Mouse (Mus musculus) liver, adult (tissue): ENCODE measurements around the gene Gm5891.
"Not testable (repeated sequence)": the region's sequence is repeated elsewhere in the genome, so short reads cannot be mapped to it uniquely, and the experiment has no call there.

Experiments used
- GATA4 ChIP-seq: IDR thresholded peaks from 2 replicates; pipeline ENCODE4 v1.6.1; 2014; ENCODE audit warnings: mild to moderate bottlenecking, low read length; ENCODE audit not compliant: insufficient replicate concordance

Gene Gm5891

GRCm38 (mm10) chr7:21921191-21921590 lies at the start of gene Gm5891:
TSS of gene Gm5891 (minus strand) at chr7:21921291.
- not testable (repeated sequence) for TF ChIP-seq GATA4
